Mouse (Mus musculus): ENCODE measurements around the gene Smarcad1.

GRCm38 (mm10) chr6:65140082-65140749 is 97.8 kb downstream of the Smarcad1 start:
- no peak for TF ChIP-seq USF1 (IDR thresholded peaks at IDR 0.05; ENCODE audit: low read depth)
- TF ChIP-seq POLR2A (IDR thresholded peaks at IDR 0.05; ENCODE audit: insufficient read length, low read depth): no peak
- TF ChIP-seq MYOD1 (IDR thresholded peaks at IDR 0.05; ENCODE audit: control insufficient read depth in 1 of 3, insufficient read length in 2 of 3, low read depth in 2 of 3): no peak
- TF ChIP-seq TCF12 (IDR thresholded peaks at IDR 0.05; ENCODE audit: insufficient read depth, poor library complexity, severe bottlenecking): no peak
- no peak for TF ChIP-seq MAX (IDR thresholded peaks at IDR 0.05; ENCODE audit: low read depth)
- TF ChIP-seq POLR2AphosphoS2 (IDR thresholded peaks at IDR 0.05; ENCODE audit: insufficient read length, low read depth): no peak
- TF ChIP-seq E2F4 (IDR thresholded peaks at IDR 0.05; ENCODE audit: insufficient read depth): no peak
- no peak for TF ChIP-seq TCF3 (IDR thresholded peaks at IDR 0.05; ENCODE audit: insufficient read length, low read depth)
- no peak for TF ChIP-seq MYOG (IDR thresholded peaks at IDR 0.05; ENCODE audit: control insufficient read depth in 1 of 3, insufficient read depth in 1 of 3, insufficient read length in 2 of 3, low read depth in 2 of 3)
- no peak for TF ChIP-seq SRF (IDR thresholded peaks at IDR 0.05; ENCODE audit: control insufficient read depth, insufficient read length, low read depth)
